Mouse (Mus musculus) stomach, embryonic 14.5 days (tissue): ENCODE measurements around the gene Pax7. TPM values are rescaled to one million over a fixed set of nuclear protein-coding genes. Genes with fewer than 3 reads are reported as not detected.

ENCODE experiments used
- ATAC-seq: fragments of 200-750 bp; cut with Nextera tagmentation; 2 replicates; pipeline ENCODE4 v1.8.0; 2017; ENCODE audit warnings: low read depth, moderate TSS enrichment; ENCODE audit not compliant: insufficient number of reproducible peaks, insufficient read depth, low FRiP score
- H3K27ac ChIP-seq: fragments of 300-500 bp; sonication (generic); 2 replicates; pipeline ENCODE4 v1.5.1; 2014; ENCODE audit warnings: mild to moderate bottlenecking, low read length, moderate library complexity, mixed read lengths
- H3K27me3 ChIP-seq: fragments of 300-500 bp; sonication (generic); 2 replicates; pipeline ENCODE4 v1.6.1; 2014; ENCODE audit warnings: low read length, control low read depth, mixed read lengths; ENCODE audit not compliant: control insufficient read depth, insufficient read depth
- H3K36me3 ChIP-seq: fragments of 300-500 bp; sonication (generic); 2 replicates; pipeline ENCODE4 v1.6.1; 2014; ENCODE audit warnings: mild to moderate bottlenecking, control low read depth, low read length, moderate library complexity, mixed read lengths; ENCODE audit not compliant: control insufficient read depth, insufficient read depth
- H3K4me1 ChIP-seq: fragments of 300-500 bp; sonication (generic); 2 replicates; pipeline ENCODE4 v1.6.1; 2014; ENCODE audit warnings: low read length, control low read depth, mixed read lengths; ENCODE audit not compliant: control insufficient read depth, insufficient read depth
- H3K4me2 ChIP-seq: fragments of 300-500 bp; sonication (generic); replicated peaks from 2 replicates; pipeline ENCODE4 v1.6.1; 2014; ENCODE audit warnings: low read depth, low read length, control low read depth
- H3K4me3 ChIP-seq: fragments of 300-500 bp; sonication (generic); 2 replicates; pipeline ENCODE4 v1.5.1; 2014; ENCODE audit warnings: low read depth, low read length, control low read depth
- H3K9ac ChIP-seq: fragments of 300-500 bp; sonication (generic); replicated peaks from 2 replicates; pipeline ENCODE4 v1.6.1; 2014; ENCODE audit warnings: low read depth, mild to moderate bottlenecking, control low read depth, low read length, moderate library complexity, mixed read lengths
- H3K9me3 ChIP-seq: fragments of 300-500 bp; sonication (generic); 2 replicates; pipeline ENCODE4 v1.6.1; 2016; ENCODE audit warnings: low read depth, low read length, control low read depth; ENCODE audit not compliant: control insufficient read depth
- WGBS: fragments of 180-500 bp; shearing (Covaris S2); extraction: QIAGEN DNeasy Blood & Tissue Kit; methylation state at CpG from one replicate; pipeline ENCODE4 v1.1.7; 2014; 5-methylcytosine and 5-hydroxymethylcytosine counted together
- polyA plus RNA-seq: library from polyadenylated mRNA; unstranded; fragments of >200 nt; fragmentation: Nextera tagmentation; extraction: Ambion mirVana; gene quantifications from 2 replicates; pipeline ENCODE4 v1.2.1, GENCODE M21; 2014

The Pax7 gene
- polyA plus RNA-seq, 1 experiment from 2014 or later: not detected

GRCm38 (mm10) chr4:139852219-139853035, 19.1 kb upstream of the Pax7 start:
- 4% methylated on average over 25 of the region's 25 CpGs for WGBS
- no peak for ATAC-seq
- H3K27ac ChIP-seq: no peak overlapping the region
- H3K27me3 ChIP-seq: peaks cover 53% of the 10 kb centered on the region
- H3K36me3 ChIP-seq: no peaks in the 10 kb centered on the region
- H3K4me2 ChIP-seq: no peak overlapping the region
- H3K4me1 ChIP-seq: no peaks in the 10 kb centered on the region
- H3K9ac ChIP-seq: no peak overlapping the region
- H3K9me3 ChIP-seq: no peaks in the 10 kb centered on the region
- no peak overlapping the region for H3K4me3 ChIP-seq

GRCm38 (mm10) chr4:139851387-139851786, 18.1 kb upstream of the Pax7 start:
- H3K4me3 ChIP-seq: no peak overlapping the region
- H3K27me3 ChIP-seq: peaks cover 53% of the 10 kb centered on the region
- no peak overlapping the region for H3K4me2 ChIP-seq
- H3K27ac ChIP-seq: no peak overlapping the region
- H3K9me3 ChIP-seq: no peaks in the 10 kb centered on the region
- H3K4me1 ChIP-seq: no peaks in the 10 kb centered on the region
- no peak overlapping the region for H3K9ac ChIP-seq
- H3K36me3 ChIP-seq: no peaks in the 10 kb centered on the region
- no peak for ATAC-seq
- 10% methylated on average over 15 of the region's 15 CpGs for WGBS

GRCm38 (mm10) chr4:139850547-139851170, 17.3 kb upstream of the Pax7 start:
- ATAC-seq: no peak
- H3K36me3 ChIP-seq: no peaks in the 10 kb centered on the region
- no peak overlapping the region for H3K4me3 ChIP-seq
- no peak overlapping the region for H3K27ac ChIP-seq
- H3K9ac ChIP-seq: no peak overlapping the region
- 16% methylated on average over 8 of the region's 8 CpGs for WGBS
- H3K4me2 ChIP-seq: no peak overlapping the region
- no peaks in the 10 kb centered on the region for H3K4me1 ChIP-seq
- peaks cover 53% of the 10 kb centered on the region for H3K27me3 ChIP-seq
- H3K9me3 ChIP-seq: no peaks in the 10 kb centered on the region

- Histone ChIP-seq H3K4me3 (no peak overlapping the region), H3K27me3 (peaks cover 20% of the 10 kb centered on the region), H3K9me3 (no peaks in the 10 kb centered on the region), H3K27ac (no peak overlapping the region), H3K4me2 (no peak overlapping the region), H3K9ac (no peak overlapping the region), H3K4me1 (no peaks in the 10 kb centered on the region), H3K36me3 (no peaks in the 10 kb centered on the region)
- no peak for ATAC-seq
- 13% methylated on average over 7 of the region's 7 CpGs for WGBS
Measured at GRCm38 (mm10) chr4:139843456-139843855, 10.1 kb upstream of the Pax7 start.

- no peak overlapping the region for H3K9ac ChIP-seq
- no peaks in the 10 kb centered on the region for H3K4me1 ChIP-seq
- H3K27ac ChIP-seq: no peak overlapping the region
- H3K4me2 ChIP-seq: no peak overlapping the region
- 68% methylated on average over 7 of the region's 7 CpGs for WGBS
- H3K36me3 ChIP-seq: no peaks in the 10 kb centered on the region
- no peaks in the 10 kb centered on the region for H3K9me3 ChIP-seq
- H3K4me3 ChIP-seq: no peak overlapping the region
- no peak for ATAC-seq
- H3K27me3 ChIP-seq: peaks cover 23% of the 10 kb centered on the region
Measured at GRCm38 (mm10) chr4:139842919-139843318, 9.6 kb upstream of the Pax7 start.

GRCm38 (mm10) chr4:139840939-139841500, 7.7 kb upstream of the Pax7 start:
- H3K27ac ChIP-seq: no peak overlapping the region
- no peak overlapping the region for H3K4me3 ChIP-seq
- no peak for ATAC-seq
- H3K36me3 ChIP-seq: no peaks in the 10 kb centered on the region
- WGBS: 61% methylated on average over 9 of the region's 9 CpGs
- peaks cover 39% of the 10 kb centered on the region for H3K27me3 ChIP-seq
- H3K4me2 ChIP-seq: no peak overlapping the region
- H3K9me3 ChIP-seq: no peaks in the 10 kb centered on the region
- no peak overlapping the region for H3K9ac ChIP-seq
- H3K4me1 ChIP-seq: no peaks in the 10 kb centered on the region

GRCm38 (mm10) chr4:139840442-139840841, 7.1 kb upstream of the Pax7 start:
- H3K9ac ChIP-seq: no peak overlapping the region
- no peak overlapping the region for H3K4me2 ChIP-seq
- ATAC-seq: no peak
- peaks cover 44% of the 10 kb centered on the region for H3K27me3 ChIP-seq
- H3K9me3 ChIP-seq: no peaks in the 10 kb centered on the region
- no peak overlapping the region for H3K4me3 ChIP-seq
- 73% methylated on average over 4 of the region's 4 CpGs for WGBS
- H3K36me3 ChIP-seq: no peaks in the 10 kb centered on the region
- H3K27ac ChIP-seq: no peak overlapping the region
- H3K4me1 ChIP-seq: no peaks in the 10 kb centered on the region

- 8% methylated on average over 5 of the region's 5 CpGs for WGBS
- H3K36me3 ChIP-seq: no peaks in the 10 kb centered on the region
- no peak overlapping the region for H3K27ac ChIP-seq
- H3K4me1 ChIP-seq: no peaks in the 10 kb centered on the region
- peaks cover 77% of the 10 kb centered on the region for H3K27me3 ChIP-seq
- H3K9ac ChIP-seq: no peak overlapping the region
- no peak overlapping the region for H3K4me2 ChIP-seq
- no peak overlapping the region for H3K4me3 ChIP-seq
- ATAC-seq: no peak
- no peaks in the 10 kb centered on the region for H3K9me3 ChIP-seq
Measured at GRCm38 (mm10) chr4:139836681-139837080, 3.4 kb upstream of the Pax7 start.
